Mouse (Mus musculus) intestine, embryonic 16.5 days (tissue): ENCODE results near the gene Gns. TPM values are rescaled to one million over a fixed set of nuclear protein-coding genes. Genes with fewer than 3 reads are reported as not detected.

Experiments used
- ATAC-seq: fragments of 200-750 bp; cut with Nextera tagmentation; 2 replicates; pipeline ENCODE4 v1.8.0; 2017; ENCODE audit warnings: moderate TSS enrichment, moderate library complexity
- H3K27ac ChIP-seq: fragments of 300-500 bp; sonication (generic); 2 replicates; pipeline ENCODE4 v1.5.1; 2014; ENCODE audit warnings: mild to moderate bottlenecking, low read length
- H3K27me3 ChIP-seq: fragments of 300-500 bp; sonication (generic); replicated peaks from 2 replicates; pipeline ENCODE4 v1.6.1; 2014; ENCODE audit warnings: low read length, control low read depth, mixed read lengths; ENCODE audit not compliant: control insufficient read depth, insufficient read depth
- H3K36me3 ChIP-seq: fragments of 300-500 bp; sonication (generic); 2 replicates; pipeline ENCODE4 v1.6.1; 2014; ENCODE audit warnings: low read length, control low read depth; ENCODE audit not compliant: control insufficient read depth, insufficient read depth
- H3K4me1 ChIP-seq: fragments of 300-500 bp; sonication (generic); 2 replicates; pipeline ENCODE4 v1.6.1; 2014; ENCODE audit warnings: low read length, control low read depth, mixed read lengths; ENCODE audit not compliant: control insufficient read depth, insufficient read depth
- H3K4me2 ChIP-seq: fragments of 300-500 bp; sonication (generic); 2 replicates; pipeline ENCODE4 v1.6.1; 2014; ENCODE audit warnings: low read depth, low read length, control low read depth
- H3K4me3 ChIP-seq: fragments of 300-500 bp; sonication (generic); 2 replicates; pipeline ENCODE4 v1.5.1; 2014; ENCODE audit warnings: mild to moderate bottlenecking, low read length
- H3K9ac ChIP-seq: fragments of 300-500 bp; sonication (generic); 2 replicates; pipeline ENCODE4 v1.6.1; 2014; ENCODE audit warnings: low read depth, low read length
- H3K9me3 ChIP-seq: fragments of 300-500 bp; sonication (generic); 2 replicates; pipeline ENCODE4 v1.6.1; 2016; ENCODE audit warnings: low read length, control low read depth; ENCODE audit not compliant: control insufficient read depth
- WGBS: fragments of 180-500 bp; shearing (Covaris S2); extraction: QIAGEN DNeasy Blood & Tissue Kit; methylation state at CpG from one replicate; pipeline ENCODE4 v1.1.7; 2014; 5-methylcytosine and 5-hydroxymethylcytosine counted together
- polyA plus RNA-seq: library from polyadenylated mRNA; unstranded; fragments of >200 nt; fragmentation: Nextera tagmentation; extraction: Ambion mirVana; gene quantifications from 2 replicates; pipeline ENCODE4 v1.2.1, GENCODE M21; 2015

The Gns gene
- polyA plus RNA-seq = 43.3 and 50.4 TPM in 2 replicates

DNA sequence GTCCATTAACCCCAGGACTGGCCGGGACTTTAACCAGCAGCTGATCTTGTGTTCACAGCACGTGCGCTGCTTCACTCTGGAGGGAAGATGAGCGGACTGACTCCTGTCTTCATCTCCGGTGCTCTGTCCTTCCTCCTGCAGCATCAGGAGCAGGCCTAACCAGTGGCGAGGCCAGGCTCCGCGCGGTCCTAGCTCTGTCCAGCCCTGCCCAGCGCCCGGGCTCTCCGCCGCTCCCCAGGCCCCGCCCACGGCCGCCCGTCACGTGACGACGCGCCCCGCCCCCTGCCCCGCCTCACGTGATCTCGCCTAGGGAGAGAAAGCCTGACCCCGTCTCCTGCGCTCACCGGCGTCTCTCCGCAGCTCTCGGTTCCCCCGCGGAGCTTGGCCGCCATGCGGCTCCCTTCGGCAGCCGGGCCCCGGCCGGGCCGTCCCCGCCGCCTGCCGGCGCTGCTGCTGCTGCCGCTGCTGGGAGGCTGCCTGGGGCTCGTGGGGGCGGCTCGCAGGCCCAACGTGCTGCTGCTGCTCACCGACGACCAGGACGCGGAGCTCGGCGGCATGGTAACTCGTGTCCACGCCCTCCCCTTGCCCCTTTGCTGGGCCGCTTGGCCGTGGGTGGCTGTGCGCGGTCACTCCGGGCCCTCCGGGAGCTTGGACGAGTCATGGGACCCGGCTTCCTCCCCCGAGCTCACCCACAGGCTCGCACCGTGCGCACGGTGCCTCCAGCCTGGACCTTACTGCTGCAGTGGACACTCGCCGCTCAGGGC, at the start of gene Gns:
Gns (plus strand) TSS at position 290 of the 764 bp plus-strand sequence.
- Histone ChIP-seq H3K4me3 (peak within 1 kb of the TSS; percentile 85), H3K36me3 (no peaks in the 10 kb centered on the region), H3K4me2 (peak within 1 kb of the TSS; percentile 90), H3K9ac (peak within 1 kb of the TSS; percentile 89), H3K4me1 (peaks cover 18% of the 10 kb centered on the region), H3K9me3 (no peaks in the 10 kb centered on the region), H3K27me3 (no peaks in the 10 kb centered on the region), H3K27ac (peak within 1 kb of the TSS; percentile 76)
- peak; percentile 97 for ATAC-seq
- under 1% methylated on average over 67 of the region's 72 CpGs for WGBS

DNA sequence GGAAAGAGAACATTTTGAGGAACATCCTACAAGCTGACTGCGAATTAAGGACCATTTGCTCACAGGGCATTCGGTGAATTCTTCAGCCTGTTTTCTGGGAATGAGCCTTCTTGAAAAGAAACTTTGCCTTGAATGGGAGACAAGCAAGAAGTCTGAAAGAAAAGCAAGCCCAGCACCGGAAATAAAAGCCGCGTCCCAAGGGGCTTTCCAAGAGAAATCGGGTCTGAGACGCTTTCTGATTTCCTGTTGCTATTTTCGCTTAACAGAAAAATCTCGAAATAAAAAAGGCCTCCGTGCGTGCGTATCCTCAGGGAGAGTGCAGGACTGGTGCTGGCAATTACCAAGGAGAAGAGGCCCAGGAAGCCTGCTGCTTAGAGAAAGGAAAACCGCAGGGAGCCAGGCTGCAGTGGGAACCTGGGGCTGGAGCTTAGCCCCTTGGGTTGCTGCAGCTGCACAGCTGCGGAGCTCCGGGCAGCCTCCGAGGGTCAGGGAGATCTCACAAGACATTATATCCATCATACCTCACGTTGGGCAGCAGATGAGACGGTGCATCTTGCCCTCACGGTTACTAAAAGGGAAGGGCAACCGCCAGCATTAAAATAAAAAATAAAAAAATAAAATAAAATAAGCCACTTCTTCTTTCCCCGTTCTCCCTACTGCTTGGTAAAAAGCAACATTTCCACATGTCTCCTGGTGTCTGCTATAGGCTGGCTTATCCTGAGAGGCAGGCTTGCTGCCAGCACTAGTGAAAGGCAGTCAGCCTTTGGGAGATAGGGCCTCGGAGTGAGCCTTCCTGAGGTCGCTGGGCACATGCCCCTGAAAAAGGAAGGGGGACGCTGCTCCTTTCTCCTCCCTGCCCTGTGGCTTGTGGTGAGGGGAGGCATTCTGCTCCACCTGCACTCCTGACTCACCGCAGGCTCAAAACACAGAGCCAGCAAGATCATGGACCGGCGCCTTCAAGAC, 49.3 kb upstream of the Gns start:
- H3K9me3 ChIP-seq = no peaks in the 10 kb centered on the region
- H3K4me1 ChIP-seq = peaks cover 4% of the 10 kb centered on the region
- H3K4me2 ChIP-seq = peak overlapping the region; percentile 12; the same call in 1 of the 2 replicates
- H3K36me3 ChIP-seq = no peaks in the 10 kb centered on the region
- H3K27ac ChIP-seq = no peak overlapping the region
- 42% methylated on average over 27 of the region's 27 CpGs for WGBS
- ATAC-seq = no peak
- no peak overlapping the region for H3K9ac ChIP-seq
- no peak overlapping the region for H3K4me3 ChIP-seq
- H3K27me3 ChIP-seq = peaks cover 8% of the 10 kb centered on the region

DNA sequence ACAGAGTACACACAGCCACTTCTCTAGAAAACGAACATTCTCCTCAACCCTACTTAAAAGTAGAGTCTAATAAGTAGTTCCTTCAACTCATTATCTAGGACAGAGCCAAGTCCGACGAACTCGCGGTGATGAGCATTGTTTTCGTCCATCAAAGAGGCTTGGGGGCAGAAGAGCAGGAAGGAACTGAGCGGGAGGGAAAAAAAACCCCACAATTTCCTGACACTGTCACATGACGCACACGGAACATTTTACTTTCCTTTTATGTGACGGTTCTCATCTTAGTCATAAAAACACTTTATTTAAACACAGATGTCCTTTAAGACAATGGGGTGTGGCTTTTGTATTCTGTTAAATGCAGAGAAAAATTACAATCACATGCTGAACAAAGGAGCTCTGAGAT, 48.5 kb upstream of the Gns start:
- Histone ChIP-seq H3K36me3 (no peaks in the 10 kb centered on the region), H3K4me1 (no peaks in the 10 kb centered on the region), H3K27me3 (peaks cover 8% of the 10 kb centered on the region; the same call in 1 of the 2 replicates), H3K4me3 (no peak overlapping the region), H3K4me2 (no peak overlapping the region), H3K27ac (no peak overlapping the region), H3K9ac (no peak overlapping the region), H3K9me3 (no peaks in the 10 kb centered on the region)
- WGBS = 78% methylated on average over 10 of the region's 10 CpGs
- ATAC-seq = no peak

DNA sequence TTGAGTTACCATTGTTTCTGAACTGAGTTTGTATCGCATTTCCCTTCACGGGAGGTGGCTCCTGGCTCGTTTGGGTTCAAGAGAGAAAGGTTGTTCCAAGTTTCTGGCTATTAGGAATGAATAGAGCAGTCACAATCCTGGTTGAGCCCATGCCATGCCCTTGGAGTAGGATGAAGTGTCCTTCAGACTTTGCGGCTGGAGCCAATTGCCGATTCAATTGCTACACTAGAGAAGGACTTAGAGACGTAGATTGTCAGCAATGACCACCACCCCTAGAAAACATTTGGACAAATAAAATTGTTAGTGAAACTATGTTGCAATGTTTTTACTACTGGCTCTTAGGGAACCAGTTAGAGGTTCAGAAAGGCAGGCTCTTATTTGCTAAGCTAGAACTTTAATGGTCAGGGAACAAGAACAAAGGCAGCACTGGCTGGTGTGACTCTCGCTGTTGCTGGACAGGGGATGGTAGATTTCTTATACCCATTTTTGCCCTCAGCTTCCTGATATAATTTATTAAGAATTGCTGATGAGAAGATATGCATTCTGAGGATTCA, 46.4 kb upstream of the Gns start:
- WGBS = 86% methylated on average over 7 of the region's 7 CpGs
- Histone ChIP-seq H3K4me1 (no peaks in the 10 kb centered on the region), H3K4me2 (no peak overlapping the region), H3K27ac (no peak overlapping the region), H3K9me3 (no peaks in the 10 kb centered on the region), H3K4me3 (no peak overlapping the region), H3K36me3 (no peaks in the 10 kb centered on the region), H3K27me3 (no peaks in the 10 kb centered on the region; the same call in 1 of the 2 replicates), H3K9ac (no peak overlapping the region)
- ATAC-seq = no peak

DNA sequence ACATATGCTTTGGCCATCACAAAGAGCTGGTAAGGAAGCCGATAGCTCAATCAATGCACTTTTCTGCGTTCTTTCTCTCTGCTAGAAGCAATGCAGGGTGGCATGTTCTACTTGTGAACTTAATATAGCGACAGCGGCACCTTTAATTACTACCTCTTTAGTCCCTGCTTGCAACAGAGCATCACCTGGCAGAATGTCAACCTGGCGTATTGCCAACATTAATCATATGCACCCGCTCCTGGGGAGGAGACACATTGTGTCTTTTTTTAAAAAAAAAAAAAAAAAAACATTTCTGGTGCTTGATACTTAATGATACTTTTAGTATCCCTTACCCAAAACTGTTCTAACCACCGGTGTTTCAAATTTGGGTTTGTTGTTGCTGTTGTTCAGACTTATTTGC, 41.4 kb upstream of the Gns start:
- no peaks in the 10 kb centered on the region for H3K4me1 ChIP-seq
- WGBS = 74% methylated on average over 7 of the region's 7 CpGs
- no peak overlapping the region for H3K9ac ChIP-seq
- H3K9me3 ChIP-seq = no peaks in the 10 kb centered on the region
- no peak overlapping the region for H3K4me3 ChIP-seq
- no peak overlapping the region for H3K27ac ChIP-seq
- H3K27me3 ChIP-seq = no peaks in the 10 kb centered on the region
- no peaks in the 10 kb centered on the region for H3K36me3 ChIP-seq
- H3K4me2 ChIP-seq = no peak overlapping the region
- no peak for ATAC-seq

DNA sequence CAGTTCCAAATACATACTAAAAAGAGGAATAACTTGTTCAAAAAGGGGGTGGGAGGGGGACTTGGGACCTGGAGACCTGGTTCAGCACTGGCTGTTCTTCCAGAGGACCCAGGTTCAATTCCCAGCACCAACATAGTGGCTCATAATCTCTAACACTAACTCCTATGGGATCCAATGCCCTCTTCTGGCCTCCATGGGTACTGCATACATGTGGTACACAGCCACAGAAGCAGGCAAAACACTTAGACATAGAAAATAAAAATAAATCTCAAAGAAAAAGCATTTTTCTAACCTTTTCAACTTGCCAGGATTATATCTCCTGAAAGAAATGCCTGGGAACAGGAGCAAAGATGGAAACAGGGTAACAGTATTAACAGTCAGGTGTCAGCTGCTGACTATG, 38.7 kb upstream of the Gns start:
- H3K4me3 ChIP-seq = no peak overlapping the region
- no peaks in the 10 kb centered on the region for H3K9me3 ChIP-seq
- H3K4me1 ChIP-seq = no peaks in the 10 kb centered on the region
- H3K4me2 ChIP-seq = no peak overlapping the region
- H3K36me3 ChIP-seq = no peaks in the 10 kb centered on the region
- no peak for ATAC-seq
- no peak overlapping the region for H3K9ac ChIP-seq
- H3K27ac ChIP-seq = no peak overlapping the region
- H3K27me3 ChIP-seq = no peaks in the 10 kb centered on the region

DNA sequence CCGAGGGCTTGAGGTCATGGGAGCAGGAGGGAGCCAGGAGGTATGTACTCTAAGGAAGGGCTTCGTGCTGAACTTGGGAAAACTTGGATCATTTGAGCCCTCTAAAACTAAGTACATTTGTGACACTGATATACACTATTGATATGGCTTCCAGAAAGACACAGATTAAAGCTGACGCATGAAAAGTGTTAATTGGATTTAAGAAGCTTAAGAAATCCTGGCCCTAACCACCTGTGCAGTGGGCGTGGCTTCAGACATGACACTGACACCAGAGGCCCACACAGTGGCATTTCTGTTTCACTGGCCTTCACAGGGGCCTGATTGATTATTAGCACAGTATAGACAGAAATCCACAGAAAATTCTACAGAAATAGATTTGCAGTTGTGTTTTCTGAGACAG, 35.3 kb upstream of the Gns start:
- no peaks in the 10 kb centered on the region for H3K9me3 ChIP-seq
- no peaks in the 10 kb centered on the region for H3K4me1 ChIP-seq
- no peak overlapping the region for H3K27ac ChIP-seq
- ATAC-seq = no peak
- no peak overlapping the region for H3K4me2 ChIP-seq
- no peak overlapping the region for H3K4me3 ChIP-seq
- H3K9ac ChIP-seq = no peak overlapping the region
- H3K27me3 ChIP-seq = no peaks in the 10 kb centered on the region
- WGBS = 76% methylated on average over 4 of the region's 4 CpGs
- H3K36me3 ChIP-seq = no peaks in the 10 kb centered on the region

DNA sequence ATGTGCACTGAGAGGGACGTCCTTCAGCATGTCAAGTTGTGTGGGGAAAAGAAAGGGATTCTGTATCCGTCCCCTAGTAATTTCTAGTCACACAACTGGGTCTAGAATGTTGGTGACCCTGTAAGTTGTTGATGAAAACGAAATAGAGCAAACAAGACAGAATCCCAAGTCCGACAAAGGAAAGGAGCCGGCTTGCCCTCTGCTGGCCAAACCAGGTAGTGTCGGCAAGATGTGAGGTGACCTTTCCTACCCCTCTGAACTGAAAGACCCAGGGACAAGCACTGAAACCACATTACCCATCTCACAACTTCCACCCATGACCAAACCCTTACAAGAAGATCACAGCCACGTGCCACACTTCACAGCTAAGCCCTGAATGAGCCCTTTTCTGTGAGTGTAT, 34.0 kb upstream of the Gns start:
- H3K9ac ChIP-seq = no peak overlapping the region
- no peak overlapping the region for H3K4me2 ChIP-seq
- WGBS = 14% methylated on average over 7 of the region's 7 CpGs
- no peaks in the 10 kb centered on the region for H3K9me3 ChIP-seq
- no peaks in the 10 kb centered on the region for H3K27me3 ChIP-seq
- no peak overlapping the region for H3K27ac ChIP-seq
- no peak for ATAC-seq
- no peaks in the 10 kb centered on the region for H3K36me3 ChIP-seq
- no peak overlapping the region for H3K4me3 ChIP-seq
- no peaks in the 10 kb centered on the region for H3K4me1 ChIP-seq

DNA sequence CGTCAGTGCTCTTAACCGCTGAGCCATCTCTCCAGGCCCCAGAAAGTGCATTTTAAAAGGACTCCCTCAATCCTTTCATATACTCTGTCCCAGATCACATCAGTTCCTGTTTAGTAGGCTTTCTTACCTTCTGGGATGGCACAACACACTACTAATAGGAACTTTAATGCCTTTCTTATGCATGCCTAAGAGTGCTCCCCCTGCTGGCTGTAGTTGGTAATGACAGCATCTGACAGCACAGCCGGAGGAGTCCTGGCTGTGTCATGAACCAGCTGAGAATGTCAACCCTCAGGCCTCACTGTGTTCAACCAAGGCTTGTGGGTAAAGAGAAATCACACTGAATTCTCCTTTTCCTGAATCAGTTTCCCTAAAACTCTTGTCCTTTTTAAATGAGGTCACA, 30.3 kb upstream of the Gns start:
- Histone ChIP-seq H3K4me2 (no peak overlapping the region), H3K27ac (no peak overlapping the region), H3K36me3 (no peaks in the 10 kb centered on the region), H3K4me1 (no peaks in the 10 kb centered on the region), H3K4me3 (no peak overlapping the region), H3K9ac (no peak overlapping the region), H3K27me3 (no peaks in the 10 kb centered on the region), H3K9me3 (no peaks in the 10 kb centered on the region)
- ATAC-seq = no peak
- 69% methylated on average over 3 of the region's 3 CpGs for WGBS
